Mouse (Mus musculus): ENCODE measurements around the gene Tbc1d2b.

- TF ChIP-seq GATA1 (IDR thresholded peaks at IDR 0.05; ENCODE audit: borderline replicate concordance, low read length) (no peak), CTCF (IDR thresholded peaks at IDR 0.05; ENCODE audit: low read depth, low read length) (no peak), POLR2AphosphoS5 (IDR thresholded peaks at IDR 0.05; ENCODE audit: insufficient replicate concordance, low read depth, low read length) (no peak), TAL1 (conservative IDR thresholded peaks at IDR 0.05; ENCODE audit: low read depth, low read length) (no peak), GATA2 (IDR thresholded peaks at IDR 0.05; ENCODE audit: borderline replicate concordance, low read depth, low read length) (no peak)
Measured at GRCm38 (mm10) chr9:90242291-90242690, 28.3 kb downstream of the Tbc1d2b start.

All from G1E (cell line).